Mouse (Mus musculus) gastrocnemius, adult 2 months (tissue): ENCODE results near the gene Nrros. TPM values are rescaled to one million over a fixed set of nuclear protein-coding genes. Genes with fewer than 3 reads are reported as not detected.
A peak's percentile ranks its signal among the peaks of the same experiment; 100 is the strongest.
"Not testable (repeated sequence)": the region's sequence is repeated elsewhere in the genome, so short reads cannot be mapped to it uniquely, and the experiment has no call there.

Source experiments
- DNase-seq: peaks from one replicate; pipeline ENCODE4 v3.0.0; 2022
- H3K27ac ChIP-seq: fragments of 200-600 bp; 2 replicates; pipeline ENCODE4 v1.8.1; 2022; ENCODE audit warnings: mild to moderate bottlenecking
- H3K4me3 ChIP-seq: fragments of 200-600 bp; 2 replicates; pipeline ENCODE4 v1.8.1; 2022; ENCODE audit warnings: mild to moderate bottlenecking, moderate library complexity
- CTCF ChIP-seq: fragments of 200-600 bp; IDR thresholded peaks from 2 replicates; pipeline ENCODE4 v1.8.1; 2022; ENCODE audit warnings: antibody characterized with exemption, mild to moderate bottlenecking, moderate library complexity
- intact Hi-C: fragments of 180-260 bp; cut with DNase I; formaldehyde crosslinking; loops from one replicate; pipeline ENCODE4 v1.15.1; 2025
- total RNA-seq, 2 experiments: library from RNA; stranded (reverse); gene quantifications; 2 replicates each; pipeline ENCODE4 v1.2.3; 2021

Gene Nrros
- total RNA-seq, 2 experiments from 2014 or later, result 1.6 TPM

- intact Hi-C loops, result no loop called here
- Histone ChIP-seq H3K4me3 (no peak overlapping the region), H3K27ac (no peak overlapping the region)
- no peak for TF ChIP-seq CTCF
- DNase-seq, result no peak
These were observed 57.2 kb downstream of the Nrros start for GRCm38 (mm10) chr16:32108170-32108569.

GRCm38 (mm10) chr16:32107342-32108045, 57.9 kb downstream of the Nrros start:
- no peak for DNase-seq
- intact Hi-C loops, result no loop called here

DNA sequence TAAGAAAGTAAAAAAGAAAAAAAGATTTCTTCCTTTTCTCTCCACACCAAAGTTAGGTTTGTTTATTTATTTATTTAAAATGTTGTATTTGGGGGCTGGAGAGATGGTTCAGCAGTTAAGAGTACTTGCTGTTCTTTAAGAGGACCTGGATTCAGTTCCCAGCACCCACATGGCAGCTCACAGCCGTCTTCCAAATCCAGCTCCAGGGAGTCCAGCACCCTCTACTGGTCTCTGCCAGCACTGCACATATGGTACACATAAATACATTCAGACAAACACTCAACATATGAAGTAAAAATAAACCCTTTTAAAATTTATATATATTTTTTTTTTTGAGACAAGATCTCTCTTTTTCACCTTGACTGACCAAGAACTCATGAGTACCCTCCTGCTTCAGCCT, 59.7 kb downstream of the Nrros start:
- DNase-seq, result no peak
- Histone ChIP-seq H3K27ac (no peak overlapping the region), H3K4me3 (no peak overlapping the region)
- intact Hi-C loops, result no loop called here
- TF ChIP-seq CTCF, result peak; percentile 35; the same call in 1 of the 2 replicates

More at GRCm38 (mm10) chr16:32107342-32108045, 57.9 kb downstream of the Nrros start:
- Histone ChIP-seq H3K27ac (no peak overlapping the region), H3K4me3 (no peak overlapping the region)
- no peak for TF ChIP-seq CTCF

- no peak for DNase-seq
- intact Hi-C loops, result no loop called here
- no peak for TF ChIP-seq CTCF
- Histone ChIP-seq H3K27ac (no peak overlapping the region), H3K4me3 (no peak overlapping the region)
These were observed 63.1 kb downstream of the Nrros start for GRCm38 (mm10) chr16:32102295-32102694.

GRCm38 (mm10) chr16:32099638-32100150, 65.7 kb downstream of the Nrros start, which contains the start of the genes Pigx and Cep19:
Gene Pigx (minus strand): TSS chr16:32099740.
Gene Cep19 (plus strand): TSS chr16:32099800.
- H3K27ac ChIP-seq, result peak within 1 kb of the TSS; percentile 96

GRCm38 (mm10) chr16:32098897-32099637, 66.3 kb downstream of the Nrros start:
- no peak for DNase-seq
- 0 out of 2 replicates have a peak, but pooled peaks have one; percentile 12 for TF ChIP-seq CTCF
- intact Hi-C loops, result no loop called here
- peak overlapping the region; percentile 79 for H3K4me3 ChIP-seq
- peak overlapping the region; percentile 96 for H3K27ac ChIP-seq

More at GRCm38 (mm10) chr16:32099638-32100150, 65.7 kb downstream of the Nrros start, which contains the start of the genes Pigx and Cep19:
- peak within 1 kb of the TSS; percentile 79 for H3K4me3 ChIP-seq
- intact Hi-C loops, result no loop called here
- DNase-seq, result peak; percentile 92
- TF ChIP-seq CTCF, result no peak

GRCm38 (mm10) chr16:32097757-32098156, 67.6 kb downstream of the Nrros start:
- H3K27ac ChIP-seq, DNase-seq, H3K4me3 ChIP-seq, intact Hi-C loops: not testable (repeated sequence)

Other genes starting within 250 kb of the Nrros start
- under 1 TPM; 0.20 to 0.71 TPM for gene Pigz, start 231.7 kb downstream of the Nrros start, total RNA-seq
- gene 0610012G03Rik, start 217.1 kb downstream of the Nrros start, total RNA-seq, result 10 to 100 TPM; 52.1 to 66.5 TPM
- gene Ncbp2, start 217.1 kb downstream of the Nrros start, total RNA-seq, result 10 to 100 TPM; 11.5 to 17.9 TPM
- 10 to 100 TPM; 10.3 to 12.8 TPM for gene Senp5, start 162.3 kb downstream of the Nrros start, total RNA-seq
- 10 to 100 TPM; 13.3 to 15.8 TPM for gene Pak2, start 86.3 kb downstream of the Nrros start, total RNA-seq
- 10 to 100 TPM; 11.3 to 12.6 TPM for gene Pigx, start 65.9 kb downstream of the Nrros start, total RNA-seq
- gene Cep19, start 65.8 kb downstream of the Nrros start, total RNA-seq, result 1 to 10 TPM; 8.3 to 8.4 TPM
- not detected for gene Bex6, start 14.2 kb upstream of the Nrros start, total RNA-seq
- gene Fbxo45, start 81.6 kb upstream of the Nrros start, total RNA-seq, result 10 to 100 TPM; 15.1 to 16.6 TPM
- 1 to 10 TPM; 6.2 to 7.8 TPM for gene Wdr53, start 81.6 kb upstream of the Nrros start, total RNA-seq
- 10 to 100 TPM; 59.1 to 76.9 TPM for gene Smco1, start 105.9 kb upstream of the Nrros start, total RNA-seq
- 10 to 100 TPM in 1 of 2 experiments, 1 to 10 TPM in 1; 8.6 to 10.5 TPM for gene Rnf168, start 111.9 kb upstream of the Nrros start, total RNA-seq
- 10 to 100 TPM; 14.5 to 16.1 TPM for gene Ubxn7, start 166.7 kb upstream of the Nrros start, total RNA-seq
- not detected for gene Tm4sf19, start 234.9 kb upstream of the Nrros start, total RNA-seq